Mouse (Mus musculus): ENCODE data around the gene Kif27. TPM values are rescaled to one million over a fixed set of nuclear protein-coding genes. Genes with fewer than 3 reads are reported as not detected.
"Not testable (repeated sequence)": the region's sequence is repeated elsewhere in the genome, so short reads cannot be mapped to it uniquely, and the experiment has no call there.

Kif27 gene
- polyA plus RNA-seq, 1 experiment from 2014 or later = 0.93 TPM

DNA sequence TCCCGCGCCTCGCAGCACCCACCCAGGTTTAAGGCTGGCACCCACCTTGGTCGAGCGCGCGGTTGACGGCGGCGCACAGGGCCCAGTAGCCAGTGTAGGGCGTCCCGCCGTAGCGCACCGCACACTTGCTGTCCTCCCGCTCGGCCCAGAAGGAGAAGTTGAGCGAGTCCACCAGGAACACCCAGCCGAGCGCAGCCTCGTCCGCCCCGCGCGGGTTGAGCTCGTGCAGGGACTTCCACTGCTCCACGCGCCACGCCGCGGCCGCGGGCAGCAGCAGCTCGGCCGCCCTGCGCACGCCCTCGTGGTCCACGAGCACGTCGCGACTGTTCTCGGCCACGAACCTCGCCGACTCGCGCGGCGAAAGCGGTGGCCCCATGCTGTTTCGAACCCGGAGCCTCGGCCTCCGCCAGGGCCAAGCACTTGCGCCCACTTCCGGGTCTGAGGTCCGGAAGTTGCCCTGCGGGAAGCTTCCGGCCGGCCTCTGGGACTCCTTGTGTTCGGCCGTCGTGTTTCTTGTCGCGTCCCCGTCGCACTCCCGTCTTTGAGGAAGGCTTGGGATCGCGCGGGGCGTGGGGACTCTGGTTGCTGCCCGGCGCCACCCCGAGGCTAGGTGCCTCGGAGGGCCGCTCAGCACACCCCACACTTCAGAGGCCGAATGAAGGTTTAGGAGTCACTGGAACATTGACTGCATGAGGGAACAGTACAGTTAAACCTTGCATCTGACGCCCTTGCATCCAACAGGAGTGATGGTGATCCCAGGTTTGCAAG lies 26.0 kb upstream of the Kif27 start, which contains the start of gene 2210016F16Rik:
Gene 2210016F16Rik, minus strand, starts transcription at position 447 of the 768 bp plus-strand sequence.
- Histone ChIP-seq H3K27me3 (ENCODE audit: poor library complexity, severe bottlenecking) (no peaks in the 10 kb centered on the region), H3K4me1 (peaks cover 18% of the 10 kb centered on the region), H3K27ac (peak within 1 kb of the TSS; percentile 92), H3K9me3 (peaks cover 24% of the 10 kb centered on the region), H3K4me3 (peak within 1 kb of the TSS; percentile 87), H3K36me3 (replicated peaks) (peaks cover 39% of the 10 kb centered on the region)
- DNase-seq (ENCODE audit: extremely low spot score, low spot score) = peak; percentile 72
- 4% methylated on average over 80 of the region's 80 CpGs for WGBS

DNA sequence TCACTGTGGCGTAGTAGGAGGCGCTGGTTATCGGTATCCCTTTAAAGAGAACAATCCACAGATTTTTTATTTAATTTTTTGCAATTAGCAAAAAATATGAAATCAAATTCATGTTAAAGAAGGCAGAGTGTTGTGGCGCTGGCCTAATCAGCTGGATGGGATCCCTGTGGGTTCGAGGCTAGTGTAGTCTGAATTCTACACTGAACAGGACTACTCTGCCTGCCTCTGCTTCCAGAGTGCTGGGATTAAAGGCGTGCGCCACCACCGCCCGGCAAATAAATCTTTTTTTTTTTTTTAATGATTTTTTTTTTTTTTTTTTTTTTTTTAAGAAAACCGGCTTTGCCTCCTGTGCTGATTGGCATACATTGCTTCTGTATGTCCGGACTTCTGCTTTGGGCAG lies 25.4 kb upstream of the Kif27 start:
- H3K9me3 ChIP-seq = peaks cover 30% of the 10 kb centered on the region
- H3K27me3 ChIP-seq (ENCODE audit: poor library complexity, severe bottlenecking) = no peaks in the 10 kb centered on the region
- H3K36me3 ChIP-seq (replicated peaks) = peaks cover 39% of the 10 kb centered on the region
- H3K4me1 ChIP-seq = peaks cover 18% of the 10 kb centered on the region
- no peak for DNase-seq (ENCODE audit: extremely low spot score, low spot score)
- peak overlapping the region; percentile 92 for H3K27ac ChIP-seq
- 62% methylated on average over 11 of the region's 11 CpGs for WGBS
- peak overlapping the region; percentile 87 for H3K4me3 ChIP-seq

DNA sequence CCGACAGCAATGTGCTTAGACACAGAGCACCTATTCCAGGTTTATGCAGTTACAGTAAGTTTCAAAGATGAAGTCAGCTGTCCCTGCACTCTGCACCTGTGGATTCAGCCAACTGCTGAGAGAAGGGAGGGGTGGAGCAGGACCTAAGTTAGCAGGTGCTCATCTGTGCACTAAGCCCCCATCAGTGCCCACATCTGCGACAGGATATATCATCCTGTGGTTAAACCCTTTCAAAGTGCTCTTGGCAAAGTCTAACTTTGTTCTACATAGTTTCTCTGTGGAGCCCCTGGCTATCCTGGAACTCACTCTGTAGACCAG lies 14.2 kb upstream of the Kif27 start:
- 93% methylated on average over 2 of the region's 2 CpGs for WGBS
- Histone ChIP-seq H3K36me3 (replicated peaks) (no peaks in the 10 kb centered on the region), H3K27ac (no peak overlapping the region), H3K4me1 (no peaks in the 10 kb centered on the region), H3K4me3 (no peak overlapping the region), H3K9me3 (peaks cover 11% of the 10 kb centered on the region; the same call in 1 of the 2 replicates), H3K27me3 (ENCODE audit: poor library complexity, severe bottlenecking) (no peaks in the 10 kb centered on the region)
- DNase-seq (ENCODE audit: extremely low spot score, low spot score) = no peak

- no peaks in the 10 kb centered on the region for H3K4me1 ChIP-seq
- DNase-seq (ENCODE audit: extremely low spot score, low spot score) = no peak
- H3K9me3 ChIP-seq = peaks cover 11% of the 10 kb centered on the region; the same call in 1 of the 2 replicates
- WGBS = 92% methylated on average over 5 of the region's 5 CpGs
- no peak overlapping the region for H3K27ac ChIP-seq
- no peaks in the 10 kb centered on the region for H3K36me3 ChIP-seq (replicated peaks)
- no peaks in the 10 kb centered on the region for H3K27me3 ChIP-seq (ENCODE audit: poor library complexity, severe bottlenecking)
- H3K4me3 ChIP-seq = no peak overlapping the region
Observed at GRCm38 (mm10) chr13:58372278-58373152, 13.6 kb upstream of the Kif27 start.

DNA sequence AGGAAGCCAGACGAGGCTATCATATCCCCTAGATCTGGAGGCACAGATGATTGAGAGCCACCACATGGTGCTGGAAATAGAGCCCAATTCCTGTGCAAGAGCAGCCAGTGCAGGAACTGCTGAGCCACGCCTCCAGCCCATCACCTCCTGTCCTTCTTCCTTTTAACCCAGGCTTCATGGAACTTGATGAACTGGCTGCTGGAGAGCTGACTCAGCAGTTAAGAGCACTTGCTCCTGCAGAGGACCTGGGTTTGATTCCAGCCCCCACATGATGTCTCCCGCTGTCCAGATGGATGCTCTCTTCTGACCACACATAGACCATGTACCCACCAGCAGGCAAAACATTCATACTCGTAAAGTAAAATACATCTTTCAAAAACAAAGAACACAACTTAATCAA lies 9.9 kb upstream of the Kif27 start:
- no peak for DNase-seq (ENCODE audit: extremely low spot score, low spot score)
- no peaks in the 10 kb centered on the region for H3K36me3 ChIP-seq (replicated peaks)
- H3K4me3 ChIP-seq = no peak overlapping the region
- WGBS = 85% methylated on average over 4 of the region's 4 CpGs
- H3K27me3 ChIP-seq (ENCODE audit: poor library complexity, severe bottlenecking) = no peaks in the 10 kb centered on the region
- H3K27ac ChIP-seq = no peak overlapping the region
- no peaks in the 10 kb centered on the region for H3K4me1 ChIP-seq
- H3K9me3 ChIP-seq = no peaks in the 10 kb centered on the region

GRCm38 (mm10) chr13:58367641-58368040 lies 8.7 kb upstream of the Kif27 start:
- WGBS = 79% methylated on average over 1 of the region's 1 CpGs
- H3K27me3 ChIP-seq (ENCODE audit: poor library complexity, severe bottlenecking) = no peaks in the 10 kb centered on the region
- no peaks in the 10 kb centered on the region for H3K4me1 ChIP-seq
- DNase-seq (ENCODE audit: extremely low spot score, low spot score) = no peak
- H3K4me3 ChIP-seq = no peak overlapping the region
- H3K9me3 ChIP-seq = no peaks in the 10 kb centered on the region
- no peak overlapping the region for H3K27ac ChIP-seq
- no peaks in the 10 kb centered on the region for H3K36me3 ChIP-seq (replicated peaks)

DNA sequence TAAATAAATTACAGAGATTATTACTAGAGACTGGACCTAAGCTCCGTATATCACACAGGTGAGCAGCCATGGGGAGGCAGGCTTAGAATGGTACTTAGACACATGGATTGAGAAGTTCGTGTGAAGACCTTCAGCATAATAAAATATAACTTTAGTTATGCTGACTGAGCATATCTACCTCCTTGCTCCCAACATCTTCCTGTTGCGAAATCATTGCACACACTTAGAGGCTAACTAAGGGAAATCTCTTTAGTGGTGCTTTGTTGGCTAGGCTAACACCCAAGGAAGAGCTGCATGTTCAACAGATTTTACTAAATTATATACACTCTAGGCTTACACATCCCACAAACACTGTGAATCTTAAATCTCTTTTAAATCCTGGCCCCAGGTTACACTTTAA lies 7.5 kb upstream of the Kif27 start:
- no peak for DNase-seq (ENCODE audit: extremely low spot score, low spot score)
- Histone ChIP-seq H3K27ac (no peak overlapping the region), H3K4me1 (no peaks in the 10 kb centered on the region), H3K36me3 (replicated peaks) (no peaks in the 10 kb centered on the region), H3K4me3 (no peak overlapping the region), H3K9me3 (0 out of 2 replicates have a peak, but pooled peaks cover 3% of the 10 kb centered on the region), H3K27me3 (ENCODE audit: poor library complexity, severe bottlenecking) (no peaks in the 10 kb centered on the region)
- WGBS = 88% methylated on average over 3 of the region's 3 CpGs

DNA sequence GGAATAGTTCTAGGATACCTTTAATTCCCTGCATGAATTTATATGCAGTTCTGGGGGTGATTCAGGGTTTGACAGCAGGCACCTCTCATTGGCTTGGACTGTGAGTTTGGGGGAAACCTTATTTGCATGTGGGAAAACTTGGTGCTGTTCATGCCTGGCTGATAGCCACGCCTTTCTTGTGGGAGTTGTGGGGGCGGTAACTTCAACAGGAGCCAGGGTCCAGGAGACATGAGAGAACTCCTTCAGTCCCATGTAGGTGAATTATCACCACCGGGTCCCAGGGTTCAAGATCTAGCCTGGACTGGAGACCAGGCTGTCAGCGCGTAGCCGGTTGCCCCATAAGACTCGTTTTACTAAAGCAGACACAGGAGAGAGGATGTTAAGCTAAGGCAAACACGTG lies 6.3 kb upstream of the Kif27 start:
- H3K4me1 ChIP-seq; DNase-seq (ENCODE audit: extremely low spot score, low spot score); H3K36me3 ChIP-seq (replicated peaks); H3K4me3 ChIP-seq; H3K9me3 ChIP-seq; H3K27ac ChIP-seq; H3K27me3 ChIP-seq (ENCODE audit: poor library complexity, severe bottlenecking): not testable (repeated sequence)
- 89% methylated on average over 8 of the region's 8 CpGs for WGBS

GRCm38 (mm10) chr13:58364353-58365175 lies 5.6 kb upstream of the Kif27 start:
- Histone ChIP-seq H3K4me3 (no peak overlapping the region), H3K4me1 (no peaks in the 10 kb centered on the region), H3K27me3 (ENCODE audit: poor library complexity, severe bottlenecking) (no peaks in the 10 kb centered on the region), H3K27ac (no peak overlapping the region), H3K36me3 (replicated peaks) (no peaks in the 10 kb centered on the region), H3K9me3 (0 out of 2 replicates have a peak, but pooled peaks cover 3% of the 10 kb centered on the region)
- 82% methylated on average over 8 of the region's 8 CpGs for WGBS
- DNase-seq (ENCODE audit: extremely low spot score, low spot score) = no peak

GRCm38 (mm10) chr13:58359304-58359653 lies 357 bp upstream of the Kif27 start:
- no peak for DNase-seq (ENCODE audit: extremely low spot score, low spot score)
- Histone ChIP-seq H3K36me3 (replicated peaks) (no peaks in the 10 kb centered on the region), H3K9me3 (0 out of 2 replicates have a peak, but pooled peaks cover 3% of the 10 kb centered on the region), H3K27me3 (ENCODE audit: poor library complexity, severe bottlenecking) (peaks cover 21% of the 10 kb centered on the region), H3K27ac (0 out of 2 replicates have a peak overlapping the region, but pooled peaks have one; percentile 85), H3K4me1 (peaks cover 12% of the 10 kb centered on the region), H3K4me3 (peak overlapping the region; percentile 81)
- 4% methylated on average over 7 of the region's 7 CpGs for WGBS

- no peak overlapping the region for H3K27ac ChIP-seq
- no peak overlapping the region for H3K4me3 ChIP-seq
- H3K27me3 ChIP-seq (ENCODE audit: poor library complexity, severe bottlenecking) = peaks cover 17% of the 10 kb centered on the region
- H3K9me3 ChIP-seq = no peaks in the 10 kb centered on the region
- no peak for DNase-seq (ENCODE audit: extremely low spot score, low spot score)
- H3K4me1 ChIP-seq = no peaks in the 10 kb centered on the region
- H3K36me3 ChIP-seq (replicated peaks) = no peaks in the 10 kb centered on the region
Observed at GRCm38 (mm10) chr13:58352996-58353395, 5.9 kb downstream of the Kif27 start.

- Histone ChIP-seq H3K4me3 (no peak overlapping the region), H3K36me3 (replicated peaks) (no peaks in the 10 kb centered on the region), H3K27ac (no peak overlapping the region), H3K4me1 (no peaks in the 10 kb centered on the region), H3K27me3 (ENCODE audit: poor library complexity, severe bottlenecking) (no peaks in the 10 kb centered on the region), H3K9me3 (no peaks in the 10 kb centered on the region)
- WGBS = 79% methylated on average over 4 of the region's 4 CpGs
- no peak for DNase-seq (ENCODE audit: extremely low spot score, low spot score)
Observed at GRCm38 (mm10) chr13:58350606-58351005, 8.3 kb downstream of the Kif27 start.
